Mouse (Mus musculus) heart, adult 2 months (tissue): ENCODE results near the gene Nup88. TPM values are rescaled to one million over a fixed set of nuclear protein-coding genes. Genes with fewer than 3 reads are reported as not detected.
"Not testable (repeated sequence)": the region's sequence is repeated elsewhere in the genome, so short reads cannot be mapped to it uniquely, and the experiment has no call there.

Experiments used
- DNase-seq, 2 experiments: peaks; one replicate each; pipeline ENCODE4 v3.0.0; 2021
- H3K27ac ChIP-seq: fragments of 200-600 bp; 2 replicates; pipeline ENCODE4 v1.8.1; 2022
- H3K27me3 ChIP-seq: fragments of 200-500 bp; 2 replicates; pipeline ENCODE4 v1.6.1; 2012; ENCODE audit warnings: mild to moderate bottlenecking, low read length, inconsistent platforms, mixed read lengths; ENCODE audit not compliant: control insufficient read depth, insufficient read depth
- H3K36me3 ChIP-seq: fragments of 200-500 bp; 2 replicates; pipeline ENCODE4 v1.6.1; 2012; ENCODE audit warnings: low read length, inconsistent platforms; ENCODE audit not compliant: control insufficient read depth, insufficient read depth
- H3K4me1 ChIP-seq: fragments of 200-500 bp; 2 replicates; pipeline ENCODE4 v1.6.1; 2011; ENCODE audit warnings: low read length; ENCODE audit not compliant: control insufficient read depth, insufficient read depth
- H3K4me3 ChIP-seq: fragments of 200-600 bp; 2 replicates; pipeline ENCODE4 v1.8.1; 2022
- H3K79me2 ChIP-seq: fragments of 200-500 bp; replicated peaks from 2 replicates; pipeline ENCODE4 v1.6.1; 2012; ENCODE audit warnings: mild to moderate bottlenecking, inconsistent platforms, low read length, moderate library complexity, mixed read lengths; ENCODE audit not compliant: control insufficient read depth, insufficient read depth
- H3K9ac ChIP-seq: fragments of 200-500 bp; 2 replicates; pipeline ENCODE4 v1.6.1; 2012; ENCODE audit warnings: low read depth, mild to moderate bottlenecking, control low read depth, inconsistent platforms, low read length, mixed read lengths
- CTCF ChIP-seq: fragments of 200-600 bp; IDR thresholded peaks from 2 replicates; pipeline ENCODE4 v1.8.1; 2022; ENCODE audit warnings: antibody characterized with exemption, mild to moderate bottlenecking, moderate library complexity
- EP300 ChIP-seq: fragments of 200-500 bp; IDR thresholded peaks from 2 replicates; pipeline ENCODE4 v1.6.1; 2011; ENCODE audit warnings: low read depth, low read length, control low read depth; ENCODE audit not compliant: insufficient read depth
- POLR2A ChIP-seq: fragments of 200-500 bp; IDR thresholded peaks from 2 replicates; pipeline ENCODE4 v1.6.1; 2011; ENCODE audit warnings: mild to moderate bottlenecking, low read depth, low read length, control low read depth; ENCODE audit not compliant: insufficient read depth
- WGBS: fragments of 180-500 bp; shearing (Covaris S2); methylation state at CpG from one replicate; pipeline ENCODE4 v1.1.7; 2018; 5-methylcytosine and 5-hydroxymethylcytosine counted together
- intact Hi-C: fragments of 180-260 bp; cut with DNase I; formaldehyde crosslinking; loops from one replicate; pipeline ENCODE4 v1.15.1; 2025
- polyA plus RNA-seq: library from polyadenylated mRNA; depleted of rRNA; stranded (reverse); fragments of >200 nt; gene quantifications from 2 replicates; pipeline ENCODE4 v1.2.3, GENCODE M21; 2012
- total RNA-seq, 2 experiments: library from RNA; stranded (reverse); gene quantifications; 2 replicates each; pipeline ENCODE4 v1.2.3; 2021

Gene Nup88
- total and polyA plus RNA-seq, 3 experiments, result 24.4 to 47.3 (median 47.3) TPM

- Histone ChIP-seq H3K79me2 (no peaks in the 10 kb centered on the region), H3K4me3 (no peak overlapping the region), H3K9ac (no peak overlapping the region), H3K27ac (no peak overlapping the region), H3K4me1 (no peaks in the 10 kb centered on the region), H3K36me3 (peaks cover 2% of the 10 kb centered on the region; the same call in 1 of the 2 replicates), H3K27me3 (no peaks in the 10 kb centered on the region)
- intact Hi-C loops, result no loop called here
- TF ChIP-seq CTCF, result no peak
- TF ChIP-seq POLR2A, result no peak
- TF ChIP-seq EP300, result no peak
- 93% methylated on average over 5 of the region's 5 CpGs for WGBS
- DNase-seq, result no peak
These were observed 38.3 kb downstream of the Nup88 start for GRCm38 (mm10) chr11:70931461-70931860.

- Histone ChIP-seq H3K9ac (no peak overlapping the region), H3K4me3 (no peak overlapping the region), H3K27me3 (no peaks in the 10 kb centered on the region), H3K79me2 (no peaks in the 10 kb centered on the region), H3K4me1 (peaks cover 2% of the 10 kb centered on the region; the same call in 1 of the 2 replicates), H3K36me3 (peaks cover 5% of the 10 kb centered on the region), H3K27ac (no peak overlapping the region)
- DNase-seq, result no peak
- TF ChIP-seq POLR2A, result no peak
- TF ChIP-seq CTCF, result no peak
- no peak for TF ChIP-seq EP300
- 91% methylated on average over 4 of the region's 4 CpGs for WGBS
- intact Hi-C loops, result no loop called here
These were observed 50.2 kb downstream of the Nup88 start for GRCm38 (mm10) chr11:70919524-70919923.

GRCm38 (mm10) chr11:70917896-70918295, 51.9 kb downstream of the Nup88 start:
- DNase-seq, result no peak
- 55% methylated on average over 2 of the region's 2 CpGs for WGBS
- Histone ChIP-seq H3K79me2 (no peaks in the 10 kb centered on the region), H3K36me3 (peaks cover 5% of the 10 kb centered on the region), H3K27me3 (no peaks in the 10 kb centered on the region), H3K9ac (no peak overlapping the region), H3K4me1 (peaks cover 2% of the 10 kb centered on the region; the same call in 1 of the 2 replicates), H3K27ac (no peak overlapping the region), H3K4me3 (no peak overlapping the region)
- intact Hi-C loops, result no loop called here
- TF ChIP-seq CTCF, result no peak
- no peak for TF ChIP-seq EP300
- TF ChIP-seq POLR2A, result no peak

- Histone ChIP-seq H3K27me3 (no peaks in the 10 kb centered on the region), H3K79me2 (no peaks in the 10 kb centered on the region), H3K4me1 (no peaks in the 10 kb centered on the region), H3K4me3 (no peak overlapping the region), H3K9ac (no peak overlapping the region), H3K27ac (no peak overlapping the region), H3K36me3 (no peaks in the 10 kb centered on the region; the same call in none of the 2 replicates)
- TF ChIP-seq CTCF (no peak), EP300 (no peak), POLR2A (no peak)
- intact Hi-C loops, result no loop called here
- DNase-seq, result no peak
- WGBS, result 83% methylated on average over 1 of the region's 1 CpGs
These were observed 57.9 kb downstream of the Nup88 start for GRCm38 (mm10) chr11:70911920-70912319.

GRCm38 (mm10) chr11:70911323-70911722, 58.5 kb downstream of the Nup88 start:
- no peaks in the 10 kb centered on the region; the same call in none of the 2 replicates for H3K36me3 ChIP-seq
- no peaks in the 10 kb centered on the region for H3K27me3 ChIP-seq
- no peak overlapping the region for H3K27ac ChIP-seq
- H3K79me2 ChIP-seq, result no peaks in the 10 kb centered on the region
- H3K9ac ChIP-seq, result no peak overlapping the region
- no peaks in the 10 kb centered on the region for H3K4me1 ChIP-seq
- DNase-seq, result no peak
- H3K4me3 ChIP-seq, result no peak overlapping the region
- intact Hi-C loops, result no loop called here
- 94% methylated on average over 3 of the region's 3 CpGs for WGBS
- TF ChIP-seq POLR2A, result no peak
- TF ChIP-seq EP300, result no peak
- no peak for TF ChIP-seq CTCF

- no peak for TF ChIP-seq POLR2A
- no peak for TF ChIP-seq CTCF
- WGBS, result 69% methylated on average over 3 of the region's 3 CpGs
- Histone ChIP-seq H3K9ac (no peak overlapping the region), H3K4me3 (no peak overlapping the region), H3K27ac (no peak overlapping the region), H3K36me3 (no peaks in the 10 kb centered on the region; the same call in none of the 2 replicates), H3K4me1 (no peaks in the 10 kb centered on the region), H3K79me2 (no peaks in the 10 kb centered on the region; the same call in 1 of the 2 replicates), H3K27me3 (no peaks in the 10 kb centered on the region)
- DNase-seq, result no peak
- intact Hi-C loops, result no loop called here
These were observed 63.1 kb downstream of the Nup88 start for GRCm38 (mm10) chr11:70906681-70907080.

- 96% methylated on average over 5 of the region's 5 CpGs for WGBS
- intact Hi-C loops, H3K27me3 ChIP-seq, DNase-seq, H3K27ac ChIP-seq, H3K79me2 ChIP-seq, H3K4me1 ChIP-seq, H3K36me3 ChIP-seq, H3K9ac ChIP-seq, H3K4me3 ChIP-seq: not testable (repeated sequence)
These were observed 71.6 kb downstream of the Nup88 start for GRCm38 (mm10) chr11:70898182-70898581.
